Mouse (Mus musculus) layer of hippocampus, postnatal 14 days (tissue): Measurements from ENCODE around the gene Atp8a1. TPM values are rescaled to one million over a fixed set of nuclear protein-coding genes. Genes with fewer than 3 reads are reported as not detected.
A peak's percentile ranks its signal among the peaks of the same experiment; 100 is the strongest.

Experiments
- DNase-seq, 2 experiments: peaks; one replicate each; pipeline ENCODE4 v3.0.0; 2021 to 2022; ENCODE audit warnings: low spot score in 2 of 2, mixed read lengths in 1 of 2
- total RNA-seq, 2 experiments: library from RNA; stranded (reverse); gene quantifications; 2 replicates each; pipeline ENCODE4 v1.2.3; 2021

Atp8a1 gene
- total RNA-seq, 2 experiments from 2014 or later, result 141 to 150 TPM

DNA sequence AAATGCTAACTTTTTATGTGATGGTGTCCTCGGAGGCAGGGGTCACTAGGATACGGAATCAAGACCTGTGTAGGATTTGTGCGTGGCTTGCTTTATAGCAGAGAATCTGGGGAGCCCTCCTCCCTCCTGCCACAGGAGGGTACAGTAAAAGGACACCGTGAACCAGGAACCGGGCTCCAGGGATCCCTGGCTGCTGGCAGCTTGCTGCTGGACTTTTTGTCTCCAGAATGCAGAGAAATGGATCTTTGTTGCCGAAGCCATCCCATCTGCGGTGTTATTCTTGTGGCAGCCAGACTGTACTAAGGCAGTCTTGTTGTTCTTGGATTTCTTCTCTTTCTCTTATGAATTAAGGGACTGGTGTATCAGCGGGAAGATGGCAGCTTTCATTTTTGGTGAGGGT is 159.2 kb downstream of the Atp8a1 start:
- DNase-seq, result no peak

DNA sequence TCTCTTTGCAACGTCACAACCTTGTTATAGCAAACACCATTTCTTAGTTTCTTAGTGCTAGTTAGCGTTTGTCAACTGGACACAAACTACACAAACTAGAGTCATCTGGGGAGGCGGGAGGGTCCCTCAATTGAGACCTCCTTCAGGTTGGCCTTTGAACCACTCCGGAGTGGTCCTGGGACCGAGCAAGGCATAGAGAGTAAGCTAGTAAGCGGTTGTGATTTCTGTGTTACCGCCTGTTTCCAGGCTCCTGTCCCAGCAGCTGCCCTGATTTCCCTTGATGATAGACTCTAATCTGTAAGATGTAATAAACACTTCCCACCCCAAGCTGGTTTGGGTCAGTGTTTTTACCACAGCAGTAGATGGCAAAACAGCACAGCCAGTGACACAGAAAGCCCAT is 161.3 kb downstream of the Atp8a1 start:
- no peak for DNase-seq

DNA sequence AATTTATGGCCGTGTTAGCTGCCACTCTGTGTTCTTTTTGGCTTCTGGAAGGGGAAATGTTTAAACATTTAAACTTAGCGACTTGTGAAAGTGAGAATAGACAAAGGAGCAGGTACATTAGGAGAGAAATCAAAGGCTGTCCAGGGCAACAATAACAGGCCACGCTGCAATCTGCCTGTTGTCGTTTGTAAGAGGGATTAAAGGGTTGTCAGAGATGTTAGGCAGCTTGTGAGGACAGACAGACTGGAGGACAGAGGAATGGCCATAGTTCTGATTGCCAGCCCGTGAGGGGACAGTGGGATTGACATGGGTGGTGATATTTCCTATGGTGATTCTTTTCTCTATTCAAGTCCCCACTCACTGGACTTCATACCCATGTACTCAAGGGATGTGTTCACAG is 161.8 kb downstream of the Atp8a1 start:
- no peak for DNase-seq

DNA sequence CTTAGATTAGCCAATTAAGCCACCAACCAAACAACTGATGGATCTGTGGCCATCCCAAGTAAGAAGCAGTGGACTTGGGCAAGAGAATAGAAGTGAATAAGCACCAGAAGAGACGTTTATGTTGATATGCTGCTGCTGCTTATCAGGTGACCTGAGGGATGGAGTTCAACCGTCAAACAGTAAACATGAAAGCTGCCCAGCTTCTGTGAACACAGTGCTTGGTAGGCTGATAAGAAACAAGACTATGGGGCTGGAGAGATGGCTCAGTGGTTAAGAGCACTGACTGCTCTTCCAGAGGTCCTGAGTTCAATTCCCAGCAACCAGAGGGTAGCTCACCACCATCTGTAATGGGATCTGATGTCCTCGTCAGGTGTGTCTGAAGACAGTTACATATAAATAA is 168.4 kb downstream of the Atp8a1 start:
- DNase-seq, result no peak

DNA sequence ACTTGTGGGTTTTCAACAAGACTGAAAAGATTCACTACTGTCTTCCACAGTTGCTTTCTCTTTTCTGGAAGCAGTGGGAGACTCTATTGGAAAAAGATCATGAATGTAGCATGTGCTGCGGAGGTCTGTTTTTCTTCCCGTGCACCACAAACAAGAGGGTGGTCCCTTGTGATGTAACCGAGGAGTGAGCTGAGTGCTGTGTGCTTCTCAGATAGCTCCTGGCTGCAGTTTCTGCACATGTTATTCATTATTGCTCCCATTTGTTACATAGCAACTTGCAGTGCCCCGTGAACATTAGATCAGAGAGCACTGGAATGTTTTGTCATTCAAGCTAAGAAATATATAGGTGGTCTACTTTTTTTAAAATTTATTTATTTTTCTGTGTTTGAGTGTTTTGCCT is 174.2 kb downstream of the Atp8a1 start:
- DNase-seq, result peak in 1 of 2 experiments; percentile 14

GRCm38 (mm10) chr5:67670158-67670557 is 177.1 kb downstream of the Atp8a1 start:
- DNase-seq, result no peak

GRCm38 (mm10) chr5:67669436-67669896 is 177.8 kb downstream of the Atp8a1 start:
- peak; percentile 19 to 34 for DNase-seq

- peak; percentile 11 to 28 for DNase-seq
Observed at GRCm38 (mm10) chr5:67662715-67663114, 184.5 kb downstream of the Atp8a1 start.

DNA sequence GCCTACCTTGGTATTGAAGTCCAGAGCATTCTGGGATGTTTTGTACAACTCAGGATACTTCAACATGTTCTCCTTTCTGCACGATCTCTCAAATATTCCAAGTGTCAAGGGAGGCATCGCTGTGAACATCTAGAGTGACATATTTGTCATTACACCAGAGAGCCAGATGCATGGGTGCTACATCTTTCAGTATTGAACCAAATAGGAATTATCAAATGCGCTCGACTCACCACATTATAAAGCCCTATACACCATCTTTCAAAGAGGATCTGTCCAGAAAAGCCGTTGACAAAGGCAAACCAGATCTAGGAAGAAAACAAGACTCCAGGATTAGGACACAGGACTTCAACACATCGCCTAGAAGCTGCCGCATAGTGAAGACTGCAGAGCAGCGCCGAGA is 187.4 kb downstream of the Atp8a1 start:
- no peak for DNase-seq

DNA sequence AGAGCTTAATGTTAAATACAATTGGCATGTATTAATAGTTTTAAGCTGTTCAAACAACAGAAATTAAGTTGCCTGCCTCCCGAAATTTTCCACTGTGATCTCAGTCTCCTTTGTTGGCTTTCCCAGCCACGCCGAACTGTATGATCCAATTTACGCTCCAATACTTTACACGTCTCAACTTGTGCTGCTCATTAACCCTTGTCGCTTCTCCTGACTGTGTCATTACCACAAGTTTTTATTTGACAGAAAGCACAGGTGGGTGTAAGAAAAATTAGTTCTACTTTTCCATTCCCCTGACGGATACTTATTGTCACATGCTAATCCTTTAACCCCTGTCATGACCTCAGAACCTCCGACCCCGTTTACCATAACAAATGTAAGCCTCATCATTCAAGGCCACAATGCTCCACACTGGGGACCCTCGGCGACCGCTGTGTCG is 190.4 kb downstream of the Atp8a1 start:
- no peak for DNase-seq

- no peak for DNase-seq
Observed at GRCm38 (mm10) chr5:67655696-67656519, 191.3 kb downstream of the Atp8a1 start.

DNA sequence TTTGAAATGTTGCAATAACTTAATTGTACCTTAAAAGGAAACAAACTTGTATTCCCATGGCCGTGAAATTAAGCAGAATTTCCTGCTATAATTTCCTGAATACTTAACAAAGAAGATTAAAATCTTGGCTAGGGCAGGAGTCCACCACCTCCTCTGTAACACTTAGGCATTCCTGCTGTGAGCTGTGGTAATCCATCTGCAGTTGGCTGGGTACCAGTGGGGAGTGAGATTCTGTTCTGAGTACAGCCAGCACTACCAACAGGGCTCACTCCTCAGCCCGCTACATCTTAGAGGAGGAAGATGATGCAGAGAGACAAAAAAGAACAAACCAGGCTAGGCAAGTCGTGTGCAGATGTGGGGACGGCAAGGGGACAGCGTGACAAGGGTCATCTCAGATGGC is 192.7 kb downstream of the Atp8a1 start:
- no peak for DNase-seq

DNA sequence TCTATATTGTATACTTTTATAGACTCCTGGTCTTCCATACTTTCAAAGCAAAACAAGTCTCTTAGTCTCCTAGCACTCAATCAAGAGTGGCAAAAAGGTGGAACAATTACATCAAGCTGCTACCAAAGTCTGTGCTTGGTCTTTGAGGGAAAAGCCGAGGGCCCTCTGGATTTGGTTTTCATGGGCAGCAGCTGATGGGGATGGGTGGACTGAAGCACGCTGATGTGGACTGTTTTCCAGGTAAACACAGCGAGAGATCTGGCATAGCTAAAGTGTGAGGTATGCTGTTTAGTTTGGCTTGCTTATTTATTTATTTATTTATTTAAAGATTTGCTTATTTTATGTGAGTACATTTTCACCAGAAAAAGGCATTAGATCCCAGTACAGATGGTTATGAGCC is 193.7 kb downstream of the Atp8a1 start:
- no peak for DNase-seq

GRCm38 (mm10) chr5:67652468-67652867 is 194.8 kb downstream of the Atp8a1 start:
- no peak for DNase-seq

DNA sequence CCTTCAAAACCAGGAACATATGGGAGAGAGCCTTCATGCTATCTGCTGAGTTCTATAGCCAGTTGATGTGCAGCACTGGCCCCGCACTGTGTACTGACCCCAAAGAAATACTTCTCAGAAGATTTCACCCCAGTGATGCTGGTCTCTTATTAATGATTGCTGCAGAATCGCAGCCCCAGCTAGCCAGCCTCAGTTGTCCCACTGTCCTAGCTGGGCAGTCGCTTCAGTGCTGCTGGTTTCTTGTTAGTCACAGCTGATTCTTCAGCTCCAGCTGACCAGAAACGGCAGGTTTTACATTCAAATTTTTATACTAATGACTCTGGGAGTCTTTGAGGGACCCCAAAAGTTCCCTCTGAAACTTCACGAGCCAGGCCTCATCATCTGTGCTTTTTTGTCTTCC is 197.2 kb downstream of the Atp8a1 start:
- DNase-seq, result no peak

DNA sequence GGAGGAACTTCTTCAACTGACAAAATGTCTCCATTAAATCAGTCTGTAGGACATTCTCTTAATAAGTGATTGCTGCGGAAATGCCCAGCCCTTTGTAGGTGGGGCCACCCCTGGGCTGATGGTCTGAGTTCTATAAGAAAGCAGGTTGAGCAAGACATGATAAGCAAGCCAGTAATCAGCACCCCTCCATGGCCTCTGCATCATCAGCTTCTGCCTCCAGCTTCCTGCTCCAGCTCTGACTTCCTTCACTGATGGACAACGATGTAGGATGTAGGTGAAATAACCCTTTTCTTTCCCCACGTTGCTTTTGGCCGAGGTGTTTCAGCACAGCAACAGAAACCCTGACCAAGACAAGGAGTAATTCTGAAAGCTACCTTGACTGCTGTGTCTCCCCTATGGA is 198.1 kb downstream of the Atp8a1 start:
- no peak for DNase-seq

GRCm38 (mm10) chr5:67647568-67647967 is 199.7 kb downstream of the Atp8a1 start:
- peak; percentile 15 to 20 for DNase-seq

- DNase-seq, result peak in 1 of 2 experiments; percentile 55
Observed at GRCm38 (mm10) chr5:67646756-67647529, 200.3 kb downstream of the Atp8a1 start.

- DNase-seq, result no peak
Observed at GRCm38 (mm10) chr5:67643537-67644255, 203.5 kb downstream of the Atp8a1 start.

- DNase-seq, result no peak
Observed at GRCm38 (mm10) chr5:67641406-67642120, 205.7 kb downstream of the Atp8a1 start.
